Mouse (Mus musculus) ES-Bruce4 (cell line): ENCODE measurements around the gene Ptch1. TPM values are rescaled to one million over a fixed set of nuclear protein-coding genes. Genes with fewer than 3 reads are reported as not detected.

Source experiments
- H3K27ac ChIP-seq: 2 replicates; pipeline ENCODE4 v1.5.1; 2012; ENCODE audit warnings: low read length, inconsistent platforms; ENCODE audit not compliant: insufficient read depth
- H3K27me3 ChIP-seq: 2 replicates; pipeline ENCODE4 v1.6.1; 2012; ENCODE audit warnings: mild to moderate bottlenecking, low read length, inconsistent platforms; ENCODE audit not compliant: control insufficient read depth, poor library complexity, insufficient read depth, severe bottlenecking
- H3K36me3 ChIP-seq: 2 replicates; pipeline ENCODE4 v1.6.1; 2012; ENCODE audit warnings: inconsistent platforms, mild to moderate bottlenecking, low read length, moderate library complexity; ENCODE audit not compliant: control insufficient read depth, poor library complexity, insufficient read depth, severe bottlenecking
- H3K4me1 ChIP-seq: one replicate; pipeline ENCODE4 v1.8.1; 2011; ENCODE audit warnings: low read length; ENCODE audit not compliant: control insufficient read depth, insufficient read depth
- H3K4me3 ChIP-seq: 2 replicates; pipeline ENCODE4 v1.5.1; 2011; ENCODE audit warnings: low read depth, mild to moderate bottlenecking, low read length
- H3K9ac ChIP-seq: 2 replicates; pipeline ENCODE4 v1.6.1; 2012; ENCODE audit warnings: low read depth, mild to moderate bottlenecking, inconsistent platforms; ENCODE audit not compliant: poor library complexity, severe bottlenecking
- H3K9me3 ChIP-seq: replicated peaks from 2 replicates; pipeline ENCODE4 v1.6.1; 2012; ENCODE audit warnings: mild to moderate bottlenecking, low read length, inconsistent platforms; ENCODE audit not compliant: control insufficient read depth, poor library complexity, insufficient read depth, severe bottlenecking
- CTCF ChIP-seq: IDR thresholded peaks from one replicate; pipeline ENCODE4 v1.8.1; 2011; ENCODE audit warnings: low read depth, low read length
- EP300 ChIP-seq: IDR thresholded peaks from 2 replicates; pipeline ENCODE4 v1.6.1; 2011; ENCODE audit warnings: low read depth, low read length; ENCODE audit not compliant: insufficient read depth
- POLR2A ChIP-seq: IDR thresholded peaks from one replicate; pipeline ENCODE4 v1.8.1; 2011; ENCODE audit warnings: low read length; ENCODE audit not compliant: insufficient read depth
- polyA plus RNA-seq: library from polyadenylated mRNA; stranded (reverse); fragments of >200 nt; gene quantifications from 2 replicates; pipeline ENCODE4 v1.2.4, GENCODE M21; 2011; ENCODE audit warnings: low read depth; ENCODE audit not compliant: missing spikeins, insufficient read depth, insufficient read length

The Ptch1 gene
- polyA plus RNA-seq, 1 experiment = 48.8 TPM

DNA sequence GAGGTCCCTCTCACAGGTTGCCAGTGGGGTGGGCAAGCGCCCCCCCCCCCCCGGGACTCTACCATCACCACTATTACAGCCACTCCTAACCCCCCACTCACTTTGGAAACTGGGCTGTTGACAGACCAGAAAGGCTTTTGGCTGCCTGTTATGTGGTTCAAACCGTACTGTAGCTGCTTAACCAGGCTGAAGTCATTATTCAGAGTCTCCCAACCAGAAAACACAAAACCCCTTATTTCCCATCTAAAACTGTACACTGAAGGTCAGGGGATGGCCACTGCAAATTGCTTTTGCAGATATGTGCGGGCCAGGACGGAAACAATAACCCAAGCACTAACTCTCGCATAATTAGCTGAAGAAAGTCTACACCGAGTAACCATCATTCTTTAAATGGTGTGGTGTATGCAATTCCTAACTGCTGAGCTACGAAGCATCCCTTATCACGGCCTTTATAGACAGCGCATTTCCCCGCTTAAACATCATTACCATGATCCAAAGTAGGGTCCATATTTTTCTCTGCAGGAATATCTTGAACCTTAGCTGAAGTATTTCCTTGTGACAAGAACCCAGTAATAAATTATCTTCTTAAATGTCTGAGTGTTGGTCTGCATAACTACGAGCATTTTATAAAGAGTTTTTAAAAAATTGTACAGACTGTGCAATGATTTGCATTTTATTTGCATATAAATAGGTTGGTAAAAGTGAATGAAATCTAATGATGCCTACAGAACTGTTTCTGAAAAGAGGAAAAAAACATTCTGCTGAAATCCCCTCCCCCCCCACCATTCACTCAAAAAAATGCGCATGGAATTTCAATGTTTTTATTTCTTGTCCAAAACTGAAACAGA is 29.1 kb downstream of the Ptch1 start:
- TF ChIP-seq CTCF (no peak), POLR2A (no peak), EP300 (no peak)
- Histone ChIP-seq H3K4me3 (no peak overlapping the region), H3K4me1 (peaks cover 11% of the 10 kb centered on the region), H3K9ac (no peak overlapping the region), H3K36me3 (peaks cover 58% of the 10 kb centered on the region), H3K9me3 (no peaks in the 10 kb centered on the region), H3K27ac (no peak overlapping the region), H3K27me3 (no peaks in the 10 kb centered on the region)

DNA sequence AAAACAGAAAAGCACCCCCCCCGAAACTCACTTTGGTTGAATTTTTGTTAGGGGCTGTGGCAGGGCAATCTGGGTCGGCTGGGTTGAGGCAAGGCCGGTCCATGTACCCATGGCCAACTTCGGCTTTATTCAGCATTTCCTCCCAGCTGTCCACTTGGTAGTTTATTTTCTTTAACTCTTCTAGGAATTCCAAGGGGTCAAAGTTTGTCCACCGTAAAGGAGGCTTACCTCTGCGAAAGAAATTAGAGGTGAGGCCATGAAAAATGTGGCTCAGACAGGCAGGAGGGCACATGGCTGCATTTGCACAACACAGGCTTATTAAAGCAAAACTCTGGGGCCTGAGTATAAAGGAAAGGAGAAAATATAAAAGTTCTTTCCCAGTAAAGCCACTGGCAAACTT is 29.9 kb downstream of the Ptch1 start:
- Histone ChIP-seq H3K9ac (no peak overlapping the region), H3K4me1 (peaks cover 11% of the 10 kb centered on the region), H3K36me3 (peaks cover 65% of the 10 kb centered on the region)

DNA sequence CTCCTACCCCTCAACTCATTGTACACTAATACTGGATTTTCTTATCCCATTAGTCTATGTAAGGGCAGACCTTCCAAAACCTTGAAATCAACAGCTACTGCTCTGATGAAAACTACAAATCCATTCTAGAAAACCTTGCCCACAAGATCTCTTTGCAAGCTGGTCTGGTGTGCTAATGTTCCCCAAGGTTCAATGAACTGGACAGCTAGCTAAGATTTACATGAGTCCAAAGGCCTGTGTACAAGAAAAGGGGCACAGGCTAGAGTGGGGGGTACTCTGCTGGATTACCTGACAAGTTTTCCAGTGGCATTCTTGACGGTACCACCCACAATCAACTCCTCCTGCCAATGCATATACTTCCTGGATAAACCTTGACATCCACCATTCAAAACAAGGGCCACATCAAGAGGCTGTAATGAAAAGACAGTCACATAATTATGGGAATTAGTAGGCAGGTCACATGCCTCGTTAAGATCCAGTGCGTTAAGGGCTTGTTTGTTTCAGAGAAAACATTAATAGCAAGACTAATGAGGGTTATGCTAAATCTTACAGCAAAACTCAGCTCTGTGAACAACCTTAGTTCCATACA is 30.5 kb downstream of the Ptch1 start:
- H3K4me3 ChIP-seq = no peak overlapping the region
- H3K4me1 ChIP-seq = peaks cover 11% of the 10 kb centered on the region
- no peaks in the 10 kb centered on the region for H3K9me3 ChIP-seq
- H3K36me3 ChIP-seq = peaks cover 68% of the 10 kb centered on the region
- H3K9ac ChIP-seq = no peak overlapping the region
- H3K27ac ChIP-seq = peak overlapping the region; percentile 75
- TF ChIP-seq POLR2A (no peak), EP300 (no peak), CTCF (no peak)
- H3K27me3 ChIP-seq = no peaks in the 10 kb centered on the region

More for the DNA sequence above, 29.9 kb downstream of the Ptch1 start:
- TF ChIP-seq CTCF (no peak), EP300 (no peak), POLR2A (no peak)
- Histone ChIP-seq H3K9me3 (no peaks in the 10 kb centered on the region), H3K27me3 (no peaks in the 10 kb centered on the region), H3K27ac (no peak overlapping the region; the same call in 1 of the 2 replicates), H3K4me3 (no peak overlapping the region)

DNA sequence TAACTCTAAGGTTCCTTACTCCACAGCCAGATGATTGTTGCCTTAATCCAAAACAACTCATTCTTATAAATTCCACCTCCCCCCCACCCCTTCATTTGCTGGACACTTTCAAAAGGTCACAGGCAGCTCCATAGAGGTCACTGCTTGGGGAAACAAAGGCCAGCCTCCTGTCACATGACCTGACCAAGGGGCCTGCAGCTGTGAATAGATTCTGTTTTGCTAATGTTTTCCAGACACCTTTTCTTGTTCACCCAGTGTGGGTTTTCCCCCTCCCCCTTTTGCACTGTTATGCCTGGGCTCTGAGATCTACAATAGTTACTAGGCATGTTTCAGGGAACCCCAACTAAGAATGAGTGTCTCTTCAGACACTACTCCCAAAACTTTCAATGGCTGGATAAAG is 31.9 kb downstream of the Ptch1 start:
- TF ChIP-seq POLR2A (no peak), CTCF (no peak), EP300 (peak; percentile 90)
- Histone ChIP-seq H3K27me3 (no peaks in the 10 kb centered on the region), H3K9ac (no peak overlapping the region), H3K27ac (peak overlapping the region; percentile 87), H3K4me1 (peaks cover 11% of the 10 kb centered on the region), H3K9me3 (no peaks in the 10 kb centered on the region), H3K36me3 (peaks cover 67% of the 10 kb centered on the region), H3K4me3 (no peak overlapping the region)

DNA sequence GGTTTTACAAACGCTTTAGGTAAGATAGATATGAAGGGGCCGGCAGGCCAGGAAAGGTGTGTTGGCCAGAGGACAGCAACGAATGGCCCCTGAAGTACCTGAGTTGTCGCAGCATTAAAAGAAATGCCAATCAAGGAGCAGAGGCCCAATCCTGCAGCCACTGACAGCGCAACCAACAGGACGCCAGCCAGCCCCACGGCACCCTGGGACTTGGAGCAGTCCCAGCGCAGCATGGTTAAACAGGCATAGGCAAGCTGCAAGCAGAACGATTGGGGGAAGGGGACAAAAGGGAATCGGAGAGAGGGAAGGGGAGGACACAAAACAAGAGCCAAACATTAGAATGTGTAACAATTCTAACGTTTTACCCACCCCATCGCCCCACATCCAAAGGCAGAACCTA is 32.8 kb downstream of the Ptch1 start:
- Histone ChIP-seq H3K27ac (peak overlapping the region; percentile 87), H3K4me3 (no peak overlapping the region), H3K4me1 (peaks cover 11% of the 10 kb centered on the region), H3K9me3 (no peaks in the 10 kb centered on the region), H3K36me3 (peaks cover 70% of the 10 kb centered on the region), H3K27me3 (no peaks in the 10 kb centered on the region), H3K9ac (no peak overlapping the region)
- TF ChIP-seq CTCF (no peak), EP300 (0 out of 2 replicates have a peak, but pooled peaks have one; percentile 24), POLR2A (no peak)

DNA sequence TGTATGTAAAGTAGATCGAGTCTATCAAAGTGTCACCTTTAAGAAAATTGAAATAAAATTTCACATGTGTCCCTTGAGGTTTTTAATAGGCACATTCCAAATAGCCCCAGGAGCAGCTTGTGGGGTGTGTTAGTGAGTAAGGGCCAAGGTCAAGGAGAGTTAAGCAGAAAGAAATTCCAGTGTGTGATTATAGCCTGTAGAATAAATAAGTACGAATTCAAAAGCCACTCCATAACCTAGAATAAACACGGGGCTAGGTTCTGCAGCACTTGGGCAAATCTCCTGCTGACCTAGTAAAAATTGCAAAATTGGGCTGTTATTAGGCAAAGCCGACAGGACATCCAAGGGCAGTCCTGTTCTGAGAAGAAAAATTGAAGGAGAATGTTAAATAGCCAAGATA is 38.4 kb downstream of the Ptch1 start:
- Histone ChIP-seq H3K36me3 (peaks cover 78% of the 10 kb centered on the region), H3K27me3 (no peaks in the 10 kb centered on the region)

More for the DNA sequence above, 38.4 kb downstream of the Ptch1 start:
- Histone ChIP-seq H3K4me3 (no peak overlapping the region), H3K4me1 (peaks cover 4% of the 10 kb centered on the region), H3K27ac (no peak overlapping the region), H3K9me3 (no peaks in the 10 kb centered on the region), H3K9ac (no peak overlapping the region)
- TF ChIP-seq POLR2A = no peak
- no peak for TF ChIP-seq CTCF
- no peak for TF ChIP-seq EP300
